Mouse (Mus musculus) cerebellum, adult 11 months (tissue): ENCODE measurements at regions not wholly inside any gene's neighbourhood (a gene's known extent, or its start where the extent isn't known, plus 50 kb on each side); places are given as distances from the start of the nearest gene placed in this dataset.

ENCODE experiments used
- DNase-seq: peaks from one replicate; pipeline ENCODE4 v3.0.0; 2022

- DNase-seq, result no peak
Measured at GRCm38 (mm10) chr6:6280812-6281568, 64.0 kb upstream of the Slc25a13 start.

GRCm38 (mm10) chr6:6279646-6280045, 62.7 kb upstream of the Slc25a13 start:
- DNase-seq, result no peak

GRCm38 (mm10) chr6:6270545-6270944, 53.6 kb upstream of the Slc25a13 start:
- DNase-seq, result no peak
